Mouse (Mus musculus) embryonic facial prominence, embryonic 15.5 days (tissue): Measurements from ENCODE around the gene Syt8. TPM values are rescaled to one million over a fixed set of nuclear protein-coding genes. Genes with fewer than 3 reads are reported as not detected.

Experiments used
- ATAC-seq: fragments of 200-750 bp; cut with Nextera tagmentation; 2 replicates; pipeline ENCODE4 v1.8.0; 2017; ENCODE audit warnings: low read depth, moderate TSS enrichment; ENCODE audit not compliant: insufficient number of reproducible peaks, low FRiP score, low TSS enrichment
- H3K27ac ChIP-seq: fragments of 300-500 bp; sonication (generic); replicated peaks from 2 replicates; pipeline ENCODE4 v1.5.1; 2015; ENCODE audit warnings: mild to moderate bottlenecking, inconsistent platforms
- H3K27me3 ChIP-seq: fragments of 300-500 bp; sonication (generic); 2 replicates; pipeline ENCODE4 v1.6.1; 2015; ENCODE audit warnings: inconsistent platforms
- H3K36me3 ChIP-seq: fragments of 300-500 bp; sonication (generic); 2 replicates; pipeline ENCODE4 v1.6.1; 2015; ENCODE audit warnings: mild to moderate bottlenecking, inconsistent platforms
- H3K4me1 ChIP-seq: fragments of 300-500 bp; sonication (generic); 2 replicates; pipeline ENCODE4 v1.6.1; 2015; ENCODE audit warnings: inconsistent platforms
- H3K4me2 ChIP-seq: fragments of 300-500 bp; sonication (generic); replicated peaks from 2 replicates; pipeline ENCODE4 v1.6.1; 2015; ENCODE audit warnings: mild to moderate bottlenecking, inconsistent platforms
- H3K4me3 ChIP-seq: fragments of 300-500 bp; sonication (generic); replicated peaks from 2 replicates; pipeline ENCODE4 v1.5.1; 2015; ENCODE audit warnings: mild to moderate bottlenecking, inconsistent platforms
- H3K9ac ChIP-seq: fragments of 300-500 bp; sonication (generic); 2 replicates; pipeline ENCODE4 v1.6.1; 2015; ENCODE audit warnings: inconsistent platforms
- H3K9me3 ChIP-seq: fragments of 300-500 bp; sonication (generic); replicated peaks from 2 replicates; pipeline ENCODE4 v1.6.1; 2016; ENCODE audit warnings: inconsistent platforms
- WGBS: fragments of 180-500 bp; shearing (Covaris S2); methylation state at CpG from one replicate; pipeline ENCODE4 v1.1.7; 2015; 5-methylcytosine and 5-hydroxymethylcytosine counted together
- polyA plus RNA-seq: library from polyadenylated mRNA; unstranded; fragments of >200 nt; fragmentation: Nextera tagmentation; extraction: Ambion mirVana; gene quantifications from 2 replicates; pipeline ENCODE4 v1.2.1, GENCODE M21; 2015

Syt8 gene
- polyA plus RNA-seq, 1 experiment from 2014 or later: 4.5 TPM

DNA sequence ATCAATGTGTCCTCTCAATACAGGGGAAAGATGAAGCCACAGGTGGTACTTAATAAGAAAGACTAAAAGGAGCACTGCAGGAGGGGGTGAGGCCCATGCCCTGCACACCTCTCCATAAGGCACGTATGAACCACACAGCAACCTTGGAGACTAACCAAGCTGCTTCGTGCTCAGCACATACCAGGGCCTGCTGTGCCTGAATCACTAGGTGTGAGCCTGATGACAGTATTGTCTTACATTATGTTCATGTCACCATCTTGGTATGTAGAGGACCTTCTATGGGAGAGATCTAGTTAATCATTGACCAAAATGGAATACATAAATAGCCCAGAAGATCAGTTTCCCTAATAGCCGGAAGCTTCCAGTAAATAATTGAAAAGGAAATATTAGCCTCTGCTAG is 25.0 kb upstream of the Syt8 start:
- no peaks in the 10 kb centered on the region for H3K27me3 ChIP-seq
- H3K4me3 ChIP-seq: no peak overlapping the region
- no peaks in the 10 kb centered on the region for H3K4me1 ChIP-seq
- no peak overlapping the region for H3K4me2 ChIP-seq
- H3K36me3 ChIP-seq: no peaks in the 10 kb centered on the region
- H3K27ac ChIP-seq: no peak overlapping the region
- 80% methylated on average over 3 of the region's 3 CpGs for WGBS
- H3K9me3 ChIP-seq: no peaks in the 10 kb centered on the region
- H3K9ac ChIP-seq: no peak overlapping the region
- no peak for ATAC-seq

GRCm38 (mm10) chr7:142413285-142413684 is 21.4 kb upstream of the Syt8 start:
- Histone ChIP-seq H3K27me3 (no peaks in the 10 kb centered on the region), H3K36me3 (no peaks in the 10 kb centered on the region), H3K9me3 (no peaks in the 10 kb centered on the region), H3K4me3 (no peak overlapping the region), H3K4me1 (no peaks in the 10 kb centered on the region), H3K4me2 (no peak overlapping the region), H3K27ac (no peak overlapping the region), H3K9ac (no peak overlapping the region)
- no peak for ATAC-seq
- 90% methylated on average over 6 of the region's 6 CpGs for WGBS

- Histone ChIP-seq H3K9ac (no peak overlapping the region), H3K4me2 (no peak overlapping the region), H3K36me3 (no peaks in the 10 kb centered on the region), H3K27me3 (no peaks in the 10 kb centered on the region), H3K27ac (no peak overlapping the region), H3K9me3 (no peaks in the 10 kb centered on the region), H3K4me1 (no peaks in the 10 kb centered on the region), H3K4me3 (no peak overlapping the region)
- ATAC-seq: no peak
- whole genome bisulfite sequencing: 52% methylated on average over 4 of the region's 4 CpGs
Observed at GRCm38 (mm10) chr7:142415314-142415713, 19.3 kb upstream of the Syt8 start.

- Histone ChIP-seq H3K4me3 (no peak overlapping the region), H3K27me3 (no peaks in the 10 kb centered on the region), H3K4me1 (no peaks in the 10 kb centered on the region), H3K36me3 (no peaks in the 10 kb centered on the region), H3K4me2 (no peak overlapping the region), H3K27ac (no peak overlapping the region), H3K9me3 (no peaks in the 10 kb centered on the region), H3K9ac (no peak overlapping the region)
- 77% methylated on average over 3 of the region's 3 CpGs for WGBS
- ATAC-seq: no peak
Observed at GRCm38 (mm10) chr7:142416225-142416624, 18.4 kb upstream of the Syt8 start.

- 91% methylated on average over 2 of the region's 2 CpGs for WGBS
- Histone ChIP-seq H3K4me1 (no peaks in the 10 kb centered on the region), H3K4me3 (no peak overlapping the region), H3K9ac (no peak overlapping the region), H3K4me2 (no peak overlapping the region), H3K9me3 (no peaks in the 10 kb centered on the region), H3K27ac (no peak overlapping the region), H3K27me3 (no peaks in the 10 kb centered on the region), H3K36me3 (no peaks in the 10 kb centered on the region)
- ATAC-seq: no peak
Observed at GRCm38 (mm10) chr7:142418027-142418426, 16.6 kb upstream of the Syt8 start.

GRCm38 (mm10) chr7:142418679-142419078 is 16.0 kb upstream of the Syt8 start:
- Histone ChIP-seq H3K4me3 (no peak overlapping the region), H3K27ac (no peak overlapping the region), H3K27me3 (no peaks in the 10 kb centered on the region), H3K4me2 (no peak overlapping the region), H3K9me3 (no peaks in the 10 kb centered on the region), H3K4me1 (no peaks in the 10 kb centered on the region), H3K9ac (no peak overlapping the region), H3K36me3 (no peaks in the 10 kb centered on the region)
- 87% methylated on average over 8 of the region's 8 CpGs for WGBS
- no peak for ATAC-seq

DNA sequence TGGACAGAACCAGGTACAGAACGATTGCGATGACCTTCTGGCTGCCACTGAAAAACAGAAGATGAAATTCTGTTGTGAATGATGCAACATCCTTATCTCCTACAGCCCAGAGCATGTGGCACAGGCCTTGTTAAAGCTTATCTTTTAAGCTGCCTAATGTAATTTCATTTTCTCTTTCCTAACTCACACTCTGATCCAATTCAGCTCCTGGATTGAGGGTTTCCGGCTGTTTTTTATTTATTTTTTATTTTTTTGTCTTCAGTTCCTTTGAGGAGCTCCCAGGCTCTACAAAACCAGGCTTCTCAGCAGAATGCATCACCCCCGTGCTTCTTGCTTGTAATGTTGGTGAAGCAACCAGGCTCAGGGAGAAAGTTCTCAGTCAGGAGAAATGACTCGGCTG is 14.8 kb upstream of the Syt8 start:
- WGBS: 77% methylated on average over 5 of the region's 5 CpGs
- H3K4me1 ChIP-seq: no peaks in the 10 kb centered on the region

GRCm38 (mm10) chr7:142421826-142422225 is 12.8 kb upstream of the Syt8 start:
- Histone ChIP-seq H3K4me1 (no peaks in the 10 kb centered on the region), H3K9me3 (no peaks in the 10 kb centered on the region), H3K27me3 (no peaks in the 10 kb centered on the region), H3K36me3 (no peaks in the 10 kb centered on the region), H3K27ac (no peak overlapping the region), H3K4me3 (no peak overlapping the region), H3K9ac (no peak overlapping the region), H3K4me2 (no peak overlapping the region)
- WGBS: 66% methylated on average over 2 of the region's 2 CpGs
- no peak for ATAC-seq

More for the DNA sequence above, 14.8 kb upstream of the Syt8 start:
- no peaks in the 10 kb centered on the region for H3K9me3 ChIP-seq
- no peak overlapping the region for H3K4me3 ChIP-seq
- H3K36me3 ChIP-seq: no peaks in the 10 kb centered on the region
- no peaks in the 10 kb centered on the region for H3K27me3 ChIP-seq
- ATAC-seq: no peak
- no peak overlapping the region for H3K27ac ChIP-seq
- H3K4me2 ChIP-seq: no peak overlapping the region
- no peak overlapping the region for H3K9ac ChIP-seq

GRCm38 (mm10) chr7:142425641-142426213 is 8.9 kb upstream of the Syt8 start:
- no peak overlapping the region for H3K9ac ChIP-seq
- 59% methylated on average over 11 of the region's 11 CpGs for WGBS
- no peak overlapping the region for H3K27ac ChIP-seq
- no peak overlapping the region for H3K4me2 ChIP-seq
- no peaks in the 10 kb centered on the region for H3K9me3 ChIP-seq
- no peak overlapping the region for H3K4me3 ChIP-seq
- H3K36me3 ChIP-seq: no peaks in the 10 kb centered on the region
- H3K27me3 ChIP-seq: no peaks in the 10 kb centered on the region
- H3K4me1 ChIP-seq: peaks cover 20% of the 10 kb centered on the region
- ATAC-seq: no peak

DNA sequence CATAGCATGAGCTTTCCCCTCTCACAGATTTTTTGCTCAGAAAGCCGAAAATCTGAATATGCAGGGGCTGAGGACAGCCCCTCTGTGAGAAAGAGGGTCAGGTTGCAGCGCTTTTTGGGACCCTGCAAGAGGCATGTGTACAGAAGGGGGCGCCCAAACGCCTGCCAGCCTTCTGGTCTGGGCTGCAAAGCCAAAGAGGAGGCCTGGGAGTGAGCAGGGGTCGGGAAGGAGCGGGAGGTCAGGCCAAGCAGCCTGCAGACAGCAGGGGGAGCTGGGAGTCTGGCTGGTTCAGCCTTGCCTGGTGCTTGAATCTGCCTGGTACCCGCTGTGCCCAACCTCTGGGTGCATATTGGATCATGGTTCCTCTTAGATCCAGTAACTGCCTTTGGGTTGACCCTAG is 6.4 kb upstream of the Syt8 start:
- Histone ChIP-seq H3K4me3 (no peak overlapping the region), H3K9ac (no peak overlapping the region), H3K36me3 (no peaks in the 10 kb centered on the region), H3K27ac (peak overlapping the region; percentile 86), H3K9me3 (no peaks in the 10 kb centered on the region), H3K27me3 (no peaks in the 10 kb centered on the region), H3K4me2 (no peak overlapping the region), H3K4me1 (peaks cover 36% of the 10 kb centered on the region)
- no peak for ATAC-seq
- WGBS: 15% methylated on average over 7 of the region's 7 CpGs

DNA sequence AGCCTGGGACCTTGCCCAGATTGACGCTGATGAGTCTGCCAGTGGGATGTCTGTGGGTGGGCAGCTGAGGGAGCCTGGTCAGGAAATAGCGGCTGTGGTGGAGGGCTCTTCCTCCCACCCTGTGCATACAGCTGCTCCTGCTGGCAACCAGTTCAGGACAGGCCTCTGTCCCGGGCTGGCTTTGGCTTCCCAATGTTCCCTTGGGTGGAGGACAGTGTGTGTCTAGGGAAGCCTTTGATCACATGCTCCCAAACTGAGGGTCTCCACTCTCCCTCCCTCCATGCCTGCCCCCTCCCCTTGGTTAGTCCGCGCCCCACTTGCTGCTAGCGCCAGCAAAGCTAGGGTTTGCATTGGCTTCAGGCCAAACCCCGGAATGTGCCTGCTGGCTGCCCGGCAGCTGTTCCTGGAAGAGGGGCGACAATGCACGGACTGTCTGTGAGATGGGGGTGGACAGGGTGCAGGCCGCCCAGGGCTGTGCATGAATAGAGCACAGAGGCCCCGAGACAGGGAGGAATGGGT is 4.4 kb upstream of the Syt8 start:
- no peak overlapping the region for H3K9ac ChIP-seq
- peak overlapping the region; percentile 22; the same call in 1 of the 2 replicates for H3K4me2 ChIP-seq

GRCm38 (mm10) chr7:142431106-142431505 is 3.5 kb upstream of the Syt8 start:
- H3K27ac ChIP-seq: peak overlapping the region; percentile 86
- 78% methylated on average over 14 of the region's 14 CpGs for WGBS
- no peaks in the 10 kb centered on the region for H3K36me3 ChIP-seq
- H3K4me1 ChIP-seq: peaks cover 59% of the 10 kb centered on the region
- H3K9me3 ChIP-seq: no peaks in the 10 kb centered on the region
- no peak overlapping the region for H3K4me2 ChIP-seq
- no peak overlapping the region for H3K4me3 ChIP-seq
- H3K27me3 ChIP-seq: no peaks in the 10 kb centered on the region
- no peak overlapping the region for H3K9ac ChIP-seq
- peak; percentile 34; the same call in 1 of the 2 replicates for ATAC-seq

More for the DNA sequence above, 4.4 kb upstream of the Syt8 start:
- Histone ChIP-seq H3K27ac (peak overlapping the region; percentile 86), H3K4me3 (no peak overlapping the region), H3K4me1 (peaks cover 56% of the 10 kb centered on the region), H3K9me3 (no peaks in the 10 kb centered on the region), H3K27me3 (no peaks in the 10 kb centered on the region), H3K36me3 (no peaks in the 10 kb centered on the region)
- 18% methylated on average over 12 of the region's 12 CpGs for WGBS
- ATAC-seq: peak; percentile 80
